Mouse (Mus musculus): ENCODE results near the gene Tcirg1. TPM values are rescaled to one million over a fixed set of nuclear protein-coding genes. Genes with fewer than 3 reads are reported as not detected.

Tcirg1 gene
- polyA plus RNA-seq, 1 experiment = 32.3 TPM

DNA sequence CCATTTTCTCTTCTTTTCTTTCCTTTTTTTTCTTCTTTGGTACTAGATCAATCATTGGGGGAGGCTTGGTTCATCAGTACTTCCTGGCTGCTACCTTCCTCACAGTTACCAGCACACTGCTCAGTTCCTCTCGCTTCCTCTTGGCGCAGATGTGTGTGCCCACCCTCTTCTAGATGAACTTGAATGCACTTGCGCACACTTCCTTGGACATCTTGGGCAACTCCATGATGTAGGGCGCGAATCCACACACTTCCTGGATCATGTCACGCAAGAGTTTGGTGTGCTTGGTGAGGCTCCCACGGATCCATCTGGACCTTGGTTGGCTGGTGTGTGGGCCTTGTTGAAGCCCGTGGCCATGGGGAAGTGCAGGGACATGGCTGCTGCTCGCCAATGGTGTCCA is 24.8 kb upstream of the Tcirg1 start:
- 92% methylated on average over 9 of the region's 9 CpGs for WGBS

DNA sequence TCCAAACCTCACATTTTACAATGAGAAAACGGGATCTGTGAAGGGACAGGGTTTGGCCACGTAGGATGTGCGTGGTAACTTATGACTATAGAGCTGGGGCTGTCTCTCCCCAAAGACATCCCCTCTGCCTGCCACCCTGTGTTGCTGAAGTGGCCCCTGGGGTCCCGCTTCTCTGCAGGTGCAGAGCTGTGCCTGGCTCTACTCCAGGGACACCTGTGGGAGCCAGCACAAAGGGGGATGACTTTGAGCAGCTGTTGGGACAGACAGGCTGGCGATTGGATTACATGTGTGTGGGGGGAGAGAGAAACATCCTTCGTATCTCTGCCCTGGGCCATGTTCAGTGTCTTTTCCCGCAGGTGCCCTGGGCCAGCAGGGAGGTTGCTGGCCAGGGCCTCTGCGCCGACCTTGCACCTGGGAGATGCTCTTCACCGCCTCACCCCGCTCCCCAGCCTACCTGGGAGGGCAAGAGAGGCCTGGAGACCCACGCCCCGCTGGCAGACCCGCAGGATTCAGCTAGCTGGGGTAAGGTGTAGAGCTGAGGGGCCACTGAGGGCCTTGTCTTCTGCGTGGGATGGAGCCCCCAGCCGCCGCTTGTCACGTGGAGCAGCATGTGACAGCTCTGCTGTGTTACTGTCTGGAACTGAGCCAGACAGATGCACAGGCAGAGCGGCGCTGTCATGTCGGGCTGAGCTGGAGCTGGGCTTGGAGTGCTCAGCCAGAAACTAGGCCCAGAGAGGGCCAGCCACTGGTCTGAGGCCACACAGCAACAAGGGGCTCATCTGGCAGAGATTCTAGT is 23.5 kb upstream of the Tcirg1 start:
- no peak for DNase-seq
- H3K27ac ChIP-seq (ENCODE audit: insufficient read depth, low read length) = peak overlapping the region; percentile 12; the same call in 1 of the 2 replicates
- no peaks in the 10 kb centered on the region for H3K27me3 ChIP-seq (ENCODE audit: control insufficient read depth, insufficient read depth, low read length)
- H3K4me1 ChIP-seq (ENCODE audit: control insufficient read depth, insufficient read depth, low read length) = peaks cover 29% of the 10 kb centered on the region
- H3K4me3 ChIP-seq (replicated peaks; ENCODE audit: insufficient read depth, low read depth, low read length) = no peak overlapping the region
- WGBS = 68% methylated on average over 21 of the region's 21 CpGs
- TF ChIP-seq POLR2A (IDR thresholded peaks at IDR 0.05; ENCODE audit: borderline replicate concordance, insufficient read depth, low read length) = no peak
- TF ChIP-seq CTCF (IDR thresholded peaks at IDR 0.05; ENCODE audit: borderline replicate concordance, insufficient read depth, low read depth, low read length) = no peak

More for the DNA sequence above, 24.8 kb upstream of the Tcirg1 start:
- DNase-seq = no peak
- H3K4me1 ChIP-seq (ENCODE audit: control insufficient read depth, insufficient read depth, low read length) = peaks cover 33% of the 10 kb centered on the region
- no peak for TF ChIP-seq CTCF (IDR thresholded peaks at IDR 0.05; ENCODE audit: borderline replicate concordance, insufficient read depth, low read depth, low read length)
- no peak for TF ChIP-seq POLR2A (IDR thresholded peaks at IDR 0.05; ENCODE audit: borderline replicate concordance, insufficient read depth, low read length)
- H3K27me3 ChIP-seq (ENCODE audit: control insufficient read depth, insufficient read depth, low read length) = no peaks in the 10 kb centered on the region
- H3K27ac ChIP-seq (ENCODE audit: insufficient read depth, low read length) = no peak overlapping the region
- H3K4me3 ChIP-seq (replicated peaks; ENCODE audit: insufficient read depth, low read depth, low read length) = no peak overlapping the region

DNA sequence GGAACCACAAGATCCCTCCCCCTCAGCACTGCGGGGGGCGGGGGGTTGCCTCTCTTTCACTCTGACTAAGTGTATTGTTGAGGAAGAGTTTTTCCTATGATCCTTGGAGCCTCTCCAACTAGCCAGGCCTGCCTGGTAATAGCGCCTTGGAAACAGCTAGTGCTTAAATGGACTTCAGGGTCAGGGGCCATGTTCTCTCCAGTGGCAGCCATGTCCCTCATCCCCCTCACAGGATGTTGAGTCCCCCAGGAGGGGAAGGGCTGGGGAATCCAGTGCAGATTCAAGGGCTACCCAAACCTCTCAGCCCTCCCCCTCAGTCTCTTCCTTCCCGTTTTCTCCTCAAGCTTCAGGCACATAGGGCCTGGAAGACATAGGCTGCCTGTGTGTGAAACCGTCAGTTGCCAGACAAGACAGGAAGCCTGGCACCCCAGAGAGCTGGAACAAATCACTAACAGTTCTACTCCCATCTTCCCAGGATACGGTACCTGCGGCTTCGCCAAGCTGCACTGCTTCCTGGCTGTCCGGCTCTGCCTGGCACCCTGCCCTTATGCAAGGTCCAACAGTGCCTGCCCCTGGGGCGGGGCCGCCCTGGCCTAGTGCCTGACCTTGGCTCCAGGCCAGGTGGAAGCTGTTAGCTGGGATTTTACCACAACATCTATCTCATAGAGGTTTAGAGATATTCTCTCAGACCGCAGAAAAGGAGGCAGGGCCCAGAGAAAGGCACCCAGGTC is 22.4 kb upstream of the Tcirg1 start, which contains the start of gene Aldh3b1:
TSS of gene Aldh3b1 (minus strand) at position 598 of the 731 bp plus-strand sequence.
- peak; percentile 90 to 92 for DNase-seq
- no peak for TF ChIP-seq POLR2A (IDR thresholded peaks at IDR 0.05; ENCODE audit: borderline replicate concordance, insufficient read depth, low read length)
- TF ChIP-seq CTCF (IDR thresholded peaks at IDR 0.05; ENCODE audit: borderline replicate concordance, insufficient read depth, low read depth, low read length) = no peak
- Histone ChIP-seq H3K27ac (ENCODE audit: insufficient read depth, low read length) (peak within 1 kb of the TSS; percentile 51), H3K27me3 (ENCODE audit: control insufficient read depth, insufficient read depth, low read length) (no peaks in the 10 kb centered on the region), H3K4me1 (ENCODE audit: control insufficient read depth, insufficient read depth, low read length) (peaks cover 29% of the 10 kb centered on the region), H3K4me3 (replicated peaks; ENCODE audit: insufficient read depth, low read depth, low read length) (no peak within 1 kb of the TSS)
- WGBS = 6% methylated on average over 12 of the region's 12 CpGs

DNA sequence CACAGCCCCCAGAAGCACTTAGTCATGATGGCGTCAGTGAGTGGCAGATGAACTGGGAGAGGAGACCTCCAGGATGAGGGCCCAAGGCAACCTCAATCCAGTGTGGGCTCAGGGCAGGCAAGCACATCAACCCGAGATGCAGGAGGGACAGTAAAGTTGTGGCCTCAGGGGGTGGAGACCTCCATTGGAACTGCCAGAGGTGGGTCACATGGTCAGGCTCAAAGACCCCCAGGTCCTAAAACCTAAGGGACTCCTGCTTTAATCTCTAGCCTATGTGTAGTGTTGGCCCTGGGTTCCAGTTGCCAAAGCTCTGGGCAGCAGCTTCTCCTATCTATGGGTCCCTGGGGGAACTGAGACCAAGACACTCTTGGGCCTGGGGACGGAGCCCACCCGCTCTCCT is 21.8 kb upstream of the Tcirg1 start:
- WGBS = 70% methylated on average over 4 of the region's 4 CpGs

DNA sequence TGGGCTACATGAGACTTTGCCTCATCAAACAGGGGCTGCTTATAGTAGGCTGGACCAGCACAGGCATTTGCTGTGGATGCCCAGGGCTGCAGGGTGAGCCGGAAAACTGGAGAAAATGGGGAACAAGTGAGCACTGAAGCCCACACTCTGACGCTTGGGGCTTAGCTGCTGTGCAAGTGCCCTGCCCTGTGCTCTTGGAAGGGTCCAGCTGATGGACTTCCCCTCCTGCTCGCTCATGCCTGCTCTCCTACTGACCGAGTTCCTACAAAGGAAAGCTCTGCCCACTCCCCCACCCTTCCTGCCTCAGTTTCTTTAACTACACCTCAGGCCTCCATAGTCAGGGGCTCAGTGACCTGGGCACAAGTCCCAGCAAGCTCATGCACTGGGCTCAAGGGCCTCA is 21.1 kb upstream of the Tcirg1 start:
- H3K4me1 ChIP-seq (ENCODE audit: control insufficient read depth, insufficient read depth, low read length) = peaks cover 29% of the 10 kb centered on the region
- no peak overlapping the region for H3K27ac ChIP-seq (ENCODE audit: insufficient read depth, low read length)
- H3K4me3 ChIP-seq (replicated peaks; ENCODE audit: insufficient read depth, low read depth, low read length) = no peak overlapping the region
- no peaks in the 10 kb centered on the region for H3K27me3 ChIP-seq (ENCODE audit: control insufficient read depth, insufficient read depth, low read length)
- TF ChIP-seq POLR2A (IDR thresholded peaks at IDR 0.05; ENCODE audit: borderline replicate concordance, insufficient read depth, low read length) (no peak), CTCF (IDR thresholded peaks at IDR 0.05; ENCODE audit: borderline replicate concordance, insufficient read depth, low read depth, low read length) (no peak)
- WGBS = 95% methylated on average over 4 of the region's 4 CpGs
- no peak for DNase-seq

More for the DNA sequence above, 21.8 kb upstream of the Tcirg1 start:
- Histone ChIP-seq H3K4me1 (ENCODE audit: control insufficient read depth, insufficient read depth, low read length) (peaks cover 29% of the 10 kb centered on the region), H3K4me3 (replicated peaks; ENCODE audit: insufficient read depth, low read depth, low read length) (no peak overlapping the region), H3K27ac (ENCODE audit: insufficient read depth, low read length) (no peak overlapping the region), H3K27me3 (ENCODE audit: control insufficient read depth, insufficient read depth, low read length) (no peaks in the 10 kb centered on the region)
- no peak for TF ChIP-seq CTCF (IDR thresholded peaks at IDR 0.05; ENCODE audit: borderline replicate concordance, insufficient read depth, low read depth, low read length)
- TF ChIP-seq POLR2A (IDR thresholded peaks at IDR 0.05; ENCODE audit: borderline replicate concordance, insufficient read depth, low read length) = no peak
- no peak for DNase-seq

DNA sequence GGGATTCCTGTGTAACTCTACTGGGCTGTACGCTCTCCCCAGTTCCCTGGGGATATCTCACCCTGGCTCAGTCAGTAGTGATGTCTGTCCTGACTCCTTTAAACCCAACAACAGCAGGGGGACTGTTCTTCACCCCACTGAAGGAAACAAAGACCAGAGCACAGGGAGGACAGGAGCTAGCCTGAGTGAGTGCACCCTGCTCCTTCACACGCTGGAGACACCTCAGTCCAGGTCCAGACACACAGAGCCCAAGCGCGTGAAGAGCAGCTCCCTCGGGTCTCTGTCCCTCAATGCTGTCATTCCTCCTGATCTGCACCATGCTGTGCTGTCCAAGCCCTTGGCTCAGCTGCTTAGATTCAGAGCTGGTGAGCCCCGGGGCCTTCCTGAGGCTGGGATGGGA is 19.8 kb upstream of the Tcirg1 start:
- peaks cover 29% of the 10 kb centered on the region for H3K4me1 ChIP-seq (ENCODE audit: control insufficient read depth, insufficient read depth, low read length)
- H3K27ac ChIP-seq (ENCODE audit: insufficient read depth, low read length) = 0 out of 2 replicates have a peak overlapping the region, but pooled peaks have one; percentile 15
- no peak for TF ChIP-seq POLR2A (IDR thresholded peaks at IDR 0.05; ENCODE audit: borderline replicate concordance, insufficient read depth, low read length)
- no peak for TF ChIP-seq CTCF (IDR thresholded peaks at IDR 0.05; ENCODE audit: borderline replicate concordance, insufficient read depth, low read depth, low read length)
- 35% methylated on average over 6 of the region's 6 CpGs for WGBS
- no peak for DNase-seq
- H3K27me3 ChIP-seq (ENCODE audit: control insufficient read depth, insufficient read depth, low read length) = no peaks in the 10 kb centered on the region
- no peak overlapping the region for H3K4me3 ChIP-seq (replicated peaks; ENCODE audit: insufficient read depth, low read depth, low read length)

DNA sequence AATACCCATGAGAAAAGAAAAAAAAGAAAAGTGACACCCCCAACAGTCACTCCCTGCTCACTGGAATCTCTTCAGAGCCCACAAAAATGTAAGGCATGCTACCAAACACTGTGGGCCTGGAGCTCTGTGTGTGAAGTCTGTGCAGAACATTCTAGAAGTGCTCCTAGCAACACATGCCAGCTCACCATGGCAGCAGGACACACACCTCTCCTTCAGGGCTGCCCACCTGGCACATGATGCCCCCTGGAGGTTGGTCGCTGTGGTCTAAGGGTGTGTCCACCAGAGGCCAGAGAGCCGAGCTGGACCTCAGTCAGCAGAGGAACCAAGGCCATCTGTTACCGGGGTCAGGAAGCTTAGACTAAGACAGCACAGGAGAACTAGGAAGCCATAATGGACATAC is 19.3 kb upstream of the Tcirg1 start:
- peaks cover 29% of the 10 kb centered on the region for H3K4me1 ChIP-seq (ENCODE audit: control insufficient read depth, insufficient read depth, low read length)
- peak; percentile 53 to 60 for DNase-seq
- H3K4me3 ChIP-seq (replicated peaks; ENCODE audit: insufficient read depth, low read depth, low read length) = no peak overlapping the region
- H3K27me3 ChIP-seq (ENCODE audit: control insufficient read depth, insufficient read depth, low read length) = no peaks in the 10 kb centered on the region
- WGBS = 11% methylated on average over 3 of the region's 3 CpGs
- H3K27ac ChIP-seq (ENCODE audit: insufficient read depth, low read length) = 0 out of 2 replicates have a peak overlapping the region, but pooled peaks have one; percentile 15
- TF ChIP-seq CTCF (IDR thresholded peaks at IDR 0.05; ENCODE audit: borderline replicate concordance, insufficient read depth, low read depth, low read length) (peak; percentile 7; the same call in 1 of the 2 replicates), POLR2A (IDR thresholded peaks at IDR 0.05; ENCODE audit: borderline replicate concordance, insufficient read depth, low read length) (no peak)
